In genomic region chr11:106568329-106568960, GRCm38 (mm10) we compare ENCODE assay signal across 21 mouse cellular contexts. TPM values are rescaled to one million over a fixed set of nuclear protein-coding genes. Genes with fewer than 3 reads are reported as not detected.
DNase-seq lines count a peak whose midpoint lies in the region; ATAC-seq and TF ChIP-seq lines count a peak whose summit lies in the region.
"Had no signal": no experiment of that assay in that cellular context is flagged by ENCODE, and none has a peak within 500 bp of the region (broad histone marks: within the 10 kb centered on the region; RNA-seq: fewer than 3 reads in every experiment).

No protein-coding gene starts in this region.

- H3K4me1 ChIP-seq in forebrain, embryonic 10.5 days: peaks cover 42% of the 10 kb centered on the region
- H3K4me1 ChIP-seq in forebrain, embryonic 11.5 days (replicated peaks; ENCODE audit: control insufficient read depth, insufficient read depth, low read length): no peaks in the 10 kb centered on the region
- H3K4me1 ChIP-seq in midbrain, postnatal 0 days (ENCODE audit: insufficient read depth, low read length): peaks cover 17% of the 10 kb centered on the region
- peaks cover 33% of the 10 kb centered on the region for H3K4me1 ChIP-seq in midbrain, embryonic 13.5 days (replicated peaks)
- H3K4me1 ChIP-seq in cerebellum, adult 2 months (ENCODE audit: control insufficient read depth, insufficient read depth, low read length): peaks cover 49% of the 10 kb centered on the region

- 0 out of 2 replicates have a peak overlapping the region, but pooled peaks have one; percentile 8 for H3K27ac ChIP-seq in forebrain, embryonic 10.5 days
- no peak overlapping the region for H3K27ac ChIP-seq in forebrain, embryonic 11.5 days (ENCODE audit: low read depth, low read length)
- no peak overlapping the region for H3K27ac ChIP-seq in midbrain, postnatal 0 days (ENCODE audit: low read depth, low read length)
- H3K27ac ChIP-seq in midbrain, embryonic 13.5 days: no peak overlapping the region
- H3K27ac ChIP-seq in cerebellum, adult 2 months (ENCODE audit: insufficient read depth, low read length): 0 out of 2 replicates have a peak overlapping the region, but pooled peaks have one; percentile 32
- H3K27ac ChIP-seq: embryonic facial prominence, embryonic 13.5 days; heart, adult 2 months; kidney, postnatal 0 days; limb, embryonic 10.5 days; neural tube, embryonic 13.5 days had no signal

- H3K36me3 ChIP-seq in forebrain, embryonic 10.5 days (replicated peaks): peaks cover 24% of the 10 kb centered on the region
- H3K36me3 ChIP-seq in forebrain, embryonic 11.5 days (ENCODE audit: control insufficient read depth, insufficient read depth, low read length): no peaks in the 10 kb centered on the region
- peaks cover 19% of the 10 kb centered on the region for H3K36me3 ChIP-seq in midbrain, postnatal 0 days (ENCODE audit: insufficient read depth, low read length)
- peaks cover 24% of the 10 kb centered on the region for H3K36me3 ChIP-seq in midbrain, embryonic 13.5 days

- WGBS in forebrain, embryonic 10.5 days: 84% methylated on average over 14 of the region's 14 CpGs
- WGBS in forebrain, embryonic 11.5 days: 77% methylated on average over 14 of the region's 14 CpGs
- 55% methylated on average over 14 of the region's 14 CpGs for WGBS in midbrain, postnatal 0 days
- 68% methylated on average over 14 of the region's 14 CpGs for WGBS in midbrain, embryonic 13.5 days
- WGBS in cerebellum, adult 2 months: 18% methylated on average over 14 of the region's 14 CpGs

- H3K9me3 ChIP-seq in forebrain, embryonic 10.5 days: no peaks in the 10 kb centered on the region
- no peaks in the 10 kb centered on the region for H3K9me3 ChIP-seq in forebrain, embryonic 11.5 days (ENCODE audit: control insufficient read depth, low read length)
- H3K9me3 ChIP-seq in midbrain, postnatal 0 days (ENCODE audit: low read length): no peaks in the 10 kb centered on the region
- no peaks in the 10 kb centered on the region for H3K9me3 ChIP-seq in midbrain, embryonic 13.5 days
- H3K9me3 ChIP-seq: embryonic facial prominence, embryonic 13.5 days; limb, embryonic 10.5 days; neural tube, embryonic 13.5 days had no signal

- DNase-seq in forebrain, embryonic 10.5 days (ENCODE audit: extremely low spot score, low spot score): no peak
- DNase-seq in forebrain, embryonic 11.5 days (ENCODE audit: low spot score): no peak
- peak; percentile 55 for DNase-seq in midbrain, postnatal 0 days (ENCODE audit: low spot score)
- peak; percentile 77 to 89 for DNase-seq in cerebellum, adult 2 months
- DNase-seq in cerebellum, postnatal 36 days: peak; percentile 69 to 77
- no peak for DNase-seq in lung, postnatal 10 days
- DNase-seq: adrenal gland, postnatal 14 days; gastrocnemius, postnatal 10 days; heart, adult 2 months; heart, postnatal 4 days; kidney, adult 11 months; liver, postnatal 0 days; thymus, postnatal 14 days had no signal

- TF ChIP-seq CTCF in midbrain, postnatal 0 days (IDR thresholded peaks at IDR 0.05): no peak
- TF ChIP-seq CTCF in cerebellum, adult 2 months (IDR thresholded peaks at IDR 0.05; ENCODE audit: borderline replicate concordance, insufficient read depth, low read depth, low read length): no peak

- no peak overlapping the region for H3K9ac ChIP-seq in forebrain, embryonic 11.5 days (ENCODE audit: low read length)
- H3K9ac ChIP-seq in midbrain, postnatal 0 days (replicated peaks; ENCODE audit: low read length, poor library complexity, severe bottlenecking): no peak overlapping the region
- H3K9ac ChIP-seq in midbrain, embryonic 13.5 days (replicated peaks): no peak overlapping the region
- H3K9ac ChIP-seq: embryonic facial prominence, embryonic 13.5 days; liver, postnatal 0 days; neural tube, embryonic 13.5 days had no signal

- no peak overlapping the region for H3K4me3 ChIP-seq in forebrain, embryonic 10.5 days
- H3K4me3 ChIP-seq in forebrain, embryonic 11.5 days (ENCODE audit: low read depth, low read length): no peak overlapping the region
- no peak overlapping the region for H3K4me3 ChIP-seq in midbrain, postnatal 0 days (ENCODE audit: low read depth, low read length)
- H3K4me3 ChIP-seq in midbrain, embryonic 13.5 days (replicated peaks): no peak overlapping the region
- no peak overlapping the region for H3K4me3 ChIP-seq in cerebellum, adult 2 months (replicated peaks; ENCODE audit: insufficient read depth, low read depth, low read length)
- H3K4me3 ChIP-seq: embryonic facial prominence, embryonic 13.5 days; heart, adult 2 months; limb, embryonic 10.5 days; neural tube, embryonic 13.5 days had no signal

- ATAC-seq in forebrain, embryonic 11.5 days (replicated peaks; ENCODE audit: low FRiP score): no peak
- no peak for ATAC-seq in midbrain, postnatal 0 days (ENCODE audit: low FRiP score)
- ATAC-seq in midbrain, embryonic 13.5 days: no peak
- no peak for ATAC-seq in frontal cortex, adult (ENCODE audit: low TSS enrichment)
- ATAC-seq: hindbrain, embryonic 16.5 days; liver, postnatal 0 days had no signal

- TF ChIP-seq POLR2A in cerebellum, adult 2 months (IDR thresholded peaks at IDR 0.05; ENCODE audit: borderline replicate concordance, insufficient read depth, low read length): no peak

- no peak overlapping the region for H3K4me2 ChIP-seq in forebrain, embryonic 11.5 days (ENCODE audit: low read depth, low read length, severe bottlenecking)
- H3K4me2 ChIP-seq in midbrain, postnatal 0 days (ENCODE audit: low read depth, low read length, poor library complexity, severe bottlenecking): no peak overlapping the region
- no peak overlapping the region for H3K4me2 ChIP-seq in midbrain, embryonic 13.5 days (replicated peaks)
- H3K4me2 ChIP-seq: embryonic facial prominence, embryonic 13.5 days; neural tube, embryonic 13.5 days had no signal

- no peaks in the 10 kb centered on the region for H3K27me3 ChIP-seq in forebrain, embryonic 10.5 days (ENCODE audit: poor library complexity, severe bottlenecking)
- no peaks in the 10 kb centered on the region for H3K27me3 ChIP-seq in forebrain, embryonic 11.5 days (ENCODE audit: control insufficient read depth, insufficient read depth, low read length)
- no peaks in the 10 kb centered on the region for H3K27me3 ChIP-seq in midbrain, postnatal 0 days (ENCODE audit: insufficient read depth, low read length)
- H3K27me3 ChIP-seq in midbrain, embryonic 13.5 days: no peaks in the 10 kb centered on the region
- H3K27me3 ChIP-seq in cerebellum, adult 2 months (ENCODE audit: control insufficient read depth, insufficient read depth, low read length): no peaks in the 10 kb centered on the region
- H3K27me3 ChIP-seq: CH12.LX; embryonic facial prominence, embryonic 13.5 days; neural tube, embryonic 13.5 days had no signal

RNA-seq across cellular contexts. Expression of gene Tex2, which starts 44.8 kb away (rescaled TPM):
- polyA plus RNA-seq in forebrain, embryonic 10.5 days (2016; fragmentation: Nextera tagmentation; extraction: Ambion mirVana): 6.2 and 6.4 TPM in 2 replicates
- polyA plus RNA-seq in forebrain, embryonic 11.5 days (2014; fragmentation: Nextera tagmentation; extraction: Ambion mirVana): 8.3 and 8.8 TPM in 2 replicates
- 69.5 and 73.3 TPM in 2 replicates for total RNA-seq in midbrain, postnatal 0 days (2014; rRNA removed)
- 33.1 and 36.3 TPM in 2 replicates for polyA plus RNA-seq in midbrain, postnatal 0 days (2015; fragmentation: Nextera tagmentation; extraction: Ambion mirVana)
- 17.7 and 18.3 TPM in 2 replicates for polyA plus RNA-seq in midbrain, embryonic 13.5 days (2015; fragmentation: Nextera tagmentation; extraction: Ambion mirVana)
- 71.3 and 79.6 TPM in 2 replicates for polyA plus RNA-seq in cerebellum, adult 2 months (2012; rRNA removed)

Comparison
In these comparisons a context has a peak if more than half of its experiments do, and no peak if none do; other contexts are left out.
1. H3K27ac ChIP-seq: peak in forebrain, embryonic 10.5 days (single experiment) and cerebellum, adult 2 months (single experiment); none in forebrain, embryonic 11.5 days (single experiment), midbrain, postnatal 0 days (single experiment) and midbrain, embryonic 13.5 days (single experiment).
2. DNase-seq: peak in midbrain, postnatal 0 days (single experiment), cerebellum, adult 2 months (2 of 2) and cerebellum, postnatal 36 days (2 of 2); none in forebrain, embryonic 10.5 days (single experiment), forebrain, embryonic 11.5 days (single experiment) and lung, postnatal 10 days (single experiment).